In the genomic region with DNA sequence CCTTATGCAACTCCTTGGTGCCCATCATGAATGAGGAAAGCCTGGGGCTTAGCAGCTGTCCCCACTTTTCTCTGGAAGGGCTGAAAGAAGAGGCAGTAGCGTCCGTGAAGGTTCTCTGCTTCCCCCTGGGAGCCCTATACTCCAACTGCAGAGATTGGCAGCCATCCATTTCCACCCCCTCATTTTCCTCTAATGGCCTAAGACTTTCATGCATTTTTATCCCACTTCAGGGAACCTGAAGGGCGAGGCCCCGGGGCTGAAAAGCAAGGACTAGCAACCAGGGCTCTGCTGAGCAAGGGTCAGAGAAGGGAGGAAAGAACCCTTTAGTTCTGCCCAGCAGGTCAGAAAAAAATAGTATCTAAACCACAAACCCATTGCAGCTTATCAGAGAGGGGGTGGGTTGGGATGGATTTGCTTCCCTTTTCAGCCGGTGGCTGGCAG, we compare ENCODE assay signal across 7 mouse cellular contexts. TPM values are rescaled to one million over a fixed set of nuclear protein-coding genes. Genes with fewer than 3 reads are reported as not detected.
DNase-seq lines count a peak whose midpoint lies in the region; ATAC-seq and TF ChIP-seq lines count a peak whose summit lies in the region.

No protein-coding gene starts in this region.

- H3K4me1 ChIP-seq in embryonic fibroblast, embryonic 13.5 days (ENCODE audit: control insufficient read depth, insufficient read depth, low read length) = 0 out of 2 replicates have a peak, but pooled peaks cover 3% of the 10 kb centered on the region
- peaks cover 25% of the 10 kb centered on the region for H3K4me1 ChIP-seq in hindbrain, embryonic 13.5 days (replicated peaks)
- peaks cover 20% of the 10 kb centered on the region for H3K4me1 ChIP-seq in limb, embryonic 12.5 days (replicated peaks)
- H3K4me1 ChIP-seq in olfactory bulb, adult 2 months (ENCODE audit: control insufficient read depth, insufficient read depth, low read length) = peaks cover 31% of the 10 kb centered on the region

- H3K27ac ChIP-seq in embryonic fibroblast, embryonic 13.5 days (ENCODE audit: insufficient read depth, low read length) = peak overlapping the region; percentile 2; the same call in 1 of the 2 replicates
- peak overlapping the region; percentile 87 for H3K27ac ChIP-seq in hindbrain, embryonic 13.5 days
- peak overlapping the region; percentile 54; the same call in 1 of the 2 replicates for H3K27ac ChIP-seq in limb, embryonic 12.5 days
- no peak overlapping the region for H3K27ac ChIP-seq in olfactory bulb, adult 2 months (ENCODE audit: insufficient read depth, low read depth, low read length)

- no peak for TF ChIP-seq POLR2A in embryonic fibroblast, embryonic 13.5 days (IDR thresholded peaks at IDR 0.05; ENCODE audit: low read depth, low read length)
- TF ChIP-seq POLR2A in olfactory bulb, adult 2 months (IDR thresholded peaks at IDR 0.05; ENCODE audit: insufficient read depth, low read depth, low read length) = no peak

- H3K4me2 ChIP-seq in hindbrain, embryonic 13.5 days = peak overlapping the region; percentile 83
- H3K4me2 ChIP-seq in limb, embryonic 12.5 days = peak overlapping the region; percentile 87

- H3K9ac ChIP-seq in hindbrain, embryonic 13.5 days = peak overlapping the region; percentile 86
- peak overlapping the region; percentile 77 for H3K9ac ChIP-seq in limb, embryonic 12.5 days (replicated peaks)

- WGBS in hindbrain, embryonic 13.5 days = 14% methylated on average over 5 of the region's 5 CpGs
- 27% methylated on average over 5 of the region's 5 CpGs for WGBS in limb, embryonic 12.5 days
- WGBS in olfactory bulb, adult 2 months = 16% methylated on average over 5 of the region's 5 CpGs

- DNase-seq in right cerebral cortex, postnatal 4 days = peak; percentile 45
- DNase-seq in right cerebral cortex, adult 18-20 months = no peak
- DNase-seq in embryo, embryonic 9.5 days (ENCODE audit: extremely low spot score) = no peak

- H3K4me3 ChIP-seq in embryonic fibroblast, embryonic 13.5 days (ENCODE audit: insufficient read depth, low read length) = peak overlapping the region; percentile 38; the same call in 1 of the 2 replicates
- peak overlapping the region; percentile 68 for H3K4me3 ChIP-seq in hindbrain, embryonic 13.5 days
- peak overlapping the region; percentile 60 for H3K4me3 ChIP-seq in limb, embryonic 12.5 days (replicated peaks)
- peak overlapping the region; percentile 84 for H3K4me3 ChIP-seq in olfactory bulb, adult 2 months (ENCODE audit: insufficient read depth, low read depth, low read length)

- H3K36me3 ChIP-seq in hindbrain, embryonic 13.5 days = peaks cover 31% of the 10 kb centered on the region
- H3K36me3 ChIP-seq in limb, embryonic 12.5 days = peaks cover 32% of the 10 kb centered on the region

- peaks cover 8% of the 10 kb centered on the region; the same call in 1 of the 2 replicates for H3K9me3 ChIP-seq in hindbrain, embryonic 13.5 days
- peaks cover 22% of the 10 kb centered on the region; the same call in 1 of the 2 replicates for H3K9me3 ChIP-seq in limb, embryonic 12.5 days

- no peak for ATAC-seq in hindbrain, embryonic 13.5 days (ENCODE audit: low FRiP score)
- no peak for ATAC-seq in limb, embryonic 12.5 days (ENCODE audit: insufficient number of reproducible peaks, insufficient read depth, low FRiP score, low TSS enrichment, low read depth)

- H3K27me3 ChIP-seq in hindbrain, embryonic 13.5 days = no peaks in the 10 kb centered on the region
- H3K27me3 ChIP-seq in limb, embryonic 12.5 days = no peaks in the 10 kb centered on the region

- TF ChIP-seq CTCF in embryonic fibroblast, embryonic 13.5 days (IDR thresholded peaks at IDR 0.05; ENCODE audit: borderline replicate concordance, insufficient read depth, low read length) = no peak
- TF ChIP-seq CTCF in olfactory bulb, adult 2 months (IDR thresholded peaks at IDR 0.05; ENCODE audit: insufficient read depth, low read depth, low read length) = no peak

RNA-seq across cellular contexts. Expression of gene Tmem185b, which starts 0.9 kb away (rescaled TPM):
- polyA plus RNA-seq in embryonic fibroblast, embryonic 13.5 days (2011; ENCODE audit: insufficient read length, low read depth, missing spikeins) = 18.4 and 22.1 TPM in 2 replicates
- polyA plus RNA-seq in hindbrain, embryonic 13.5 days (2015; fragmentation: Nextera tagmentation; extraction: Ambion mirVana) = 19.5 and 20.5 TPM in 2 replicates
- polyA plus RNA-seq in limb, embryonic 12.5 days (2016; fragmentation: Nextera tagmentation; extraction: Ambion mirVana) = 23.2 and 24.7 TPM in 2 replicates
- polyA plus RNA-seq in olfactory bulb, adult 2 months (2012; ENCODE audit: insufficient read depth, insufficient read length, low replicate concordance, missing spikeins) = not detected in 2 replicates

RNA-seq across cellular contexts. Expression of gene Ralb, which starts 20.4 kb away (rescaled TPM):
- 66.1 and 70.7 TPM in 2 replicates for polyA plus RNA-seq in embryonic fibroblast, embryonic 13.5 days (2011; ENCODE audit: insufficient read length, low read depth, missing spikeins)
- polyA plus RNA-seq in hindbrain, embryonic 13.5 days (2015; fragmentation: Nextera tagmentation; extraction: Ambion mirVana) = 67.3 and 69.0 TPM in 2 replicates
- polyA plus RNA-seq in limb, embryonic 12.5 days (2016; fragmentation: Nextera tagmentation; extraction: Ambion mirVana) = 112 TPM in 2 replicates
- not detected in 2 replicates for polyA plus RNA-seq in olfactory bulb, adult 2 months (2012; ENCODE audit: insufficient read depth, insufficient read length, low replicate concordance, missing spikeins)
